Mouse (Mus musculus) midbrain, embryonic 16.5 days (tissue): ENCODE data around the gene Atp2c2. TPM values are rescaled to one million over a fixed set of nuclear protein-coding genes. Genes with fewer than 3 reads are reported as not detected.

Experiments
- ATAC-seq: fragments of 200-750 bp; cut with Nextera tagmentation; 2 replicates; pipeline ENCODE4 v1.8.0; 2017; ENCODE audit warnings: moderate TSS enrichment
- H3K27ac ChIP-seq: fragments of 300-500 bp; sonication (generic); 2 replicates; pipeline ENCODE4 v1.5.1; 2014; ENCODE audit warnings: mild to moderate bottlenecking, low read length, mixed read lengths
- H3K27me3 ChIP-seq: fragments of 300-500 bp; sonication (generic); 2 replicates; pipeline ENCODE4 v1.6.1; 2014; ENCODE audit warnings: low read depth, low read length, mixed read lengths; ENCODE audit not compliant: control insufficient read depth, insufficient read depth
- H3K36me3 ChIP-seq: fragments of 300-500 bp; sonication (generic); 2 replicates; pipeline ENCODE4 v1.6.1; 2014; ENCODE audit warnings: mild to moderate bottlenecking, low read length, moderate library complexity, mixed read lengths; ENCODE audit not compliant: control insufficient read depth, insufficient read depth
- H3K4me1 ChIP-seq: fragments of 300-500 bp; sonication (generic); 2 replicates; pipeline ENCODE4 v1.6.1; 2014; ENCODE audit warnings: mild to moderate bottlenecking, low read length, mixed read lengths; ENCODE audit not compliant: control insufficient read depth, insufficient read depth
- H3K4me2 ChIP-seq: fragments of 300-500 bp; sonication (generic); 2 replicates; pipeline ENCODE4 v1.6.1; 2014; ENCODE audit warnings: mild to moderate bottlenecking, low read length, mixed read lengths
- H3K4me3 ChIP-seq: fragments of 300-500 bp; sonication (generic); 2 replicates; pipeline ENCODE4 v1.5.1; 2014; ENCODE audit warnings: low read depth, mild to moderate bottlenecking, low read length, moderate library complexity, mixed read lengths
- H3K9ac ChIP-seq: fragments of 300-500 bp; sonication (generic); 2 replicates; pipeline ENCODE4 v1.6.1; 2014; ENCODE audit warnings: low read depth, low read length, mixed read lengths
- H3K9me3 ChIP-seq: fragments of 300-500 bp; sonication (generic); replicated peaks from 2 replicates; pipeline ENCODE4 v1.6.1; 2014; ENCODE audit warnings: mild to moderate bottlenecking, low read length, mixed read lengths; ENCODE audit not compliant: control insufficient read depth, poor library complexity, severe bottlenecking
- WGBS: fragments of 180-500 bp; shearing (Covaris S2); extraction: QIAGEN DNeasy Blood & Tissue Kit; methylation state at CpG from one replicate; pipeline ENCODE4 v1.1.7; 2014; 5-methylcytosine and 5-hydroxymethylcytosine counted together
- polyA plus RNA-seq: library from polyadenylated mRNA; unstranded; fragments of >200 nt; fragmentation: Nextera tagmentation; extraction: Ambion mirVana; gene quantifications from 2 replicates; pipeline ENCODE4 v1.2.1, GENCODE M21; 2015

Gene Atp2c2
- polyA plus RNA-seq, 1 experiment from 2014 or later, result 0.18 TPM

DNA sequence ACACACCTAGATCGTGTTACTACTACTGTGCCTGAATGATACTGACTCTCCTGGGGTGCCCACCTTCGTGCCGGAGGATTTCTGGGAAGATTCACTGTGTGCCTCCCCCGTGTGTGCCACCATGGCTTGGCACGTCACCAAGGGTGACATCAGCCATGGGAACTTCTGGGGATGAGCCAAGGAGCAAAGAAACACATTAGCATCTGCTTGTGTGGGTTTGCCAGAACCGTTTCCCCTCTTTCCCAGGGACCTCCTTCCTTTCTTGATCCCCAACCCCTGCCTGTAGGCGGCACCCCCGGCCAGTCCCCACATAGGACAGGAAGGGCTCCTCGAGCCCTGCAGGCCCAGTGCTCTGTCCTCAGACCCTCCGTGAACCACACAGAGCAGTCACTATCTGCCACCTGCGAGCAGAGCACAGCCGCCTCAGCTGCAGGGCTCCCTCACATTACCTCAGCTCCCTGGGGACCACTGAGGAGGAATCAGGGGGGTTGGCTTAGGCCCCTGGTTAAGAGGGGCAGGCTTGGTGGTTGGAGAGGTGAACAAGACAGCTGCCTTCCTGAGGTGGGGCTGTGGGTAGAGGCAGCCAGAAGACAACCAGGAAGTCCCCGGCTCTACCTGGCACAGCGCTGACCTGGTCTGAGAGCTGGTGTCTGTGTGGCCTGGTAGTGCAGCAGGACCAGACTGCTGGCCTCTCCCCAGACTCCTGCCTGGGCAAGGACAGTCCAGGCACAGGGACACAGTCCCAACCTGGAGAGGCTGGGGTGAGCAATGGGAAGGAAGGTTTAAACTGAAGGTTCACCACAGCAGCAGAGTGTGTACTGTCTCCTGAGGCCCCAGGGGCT, 106.8 kb downstream of the Atp2c2 start:
- peaks cover 22% of the 10 kb centered on the region for H3K4me1 ChIP-seq
- peak; percentile 44; the same call in 1 of the 2 replicates for ATAC-seq
- no peaks in the 10 kb centered on the region for H3K9me3 ChIP-seq
- peaks cover 5% of the 10 kb centered on the region; the same call in 1 of the 2 replicates for H3K36me3 ChIP-seq
- H3K27ac ChIP-seq, result 0 out of 2 replicates have a peak overlapping the region, but pooled peaks have one; percentile 46
- no peak overlapping the region for H3K9ac ChIP-seq
- WGBS, result 64% methylated on average over 14 of the region's 14 CpGs
- H3K4me2 ChIP-seq, result no peak overlapping the region
- no peaks in the 10 kb centered on the region for H3K27me3 ChIP-seq
- H3K4me3 ChIP-seq, result no peak overlapping the region

Other genes starting within 250 kb of the Atp2c2 start
- 0.12 TPM in 1 of 2 replicates, not detected in the other for gene Slc38a8, start 198.3 kb upstream of the Atp2c2 start, polyA plus RNA-seq
- 51.4 and 61.3 TPM in 2 replicates for gene Mbtps1, start 141.3 kb upstream of the Atp2c2 start, polyA plus RNA-seq
- gene Hsdl1, start 124.8 kb upstream of the Atp2c2 start, polyA plus RNA-seq, result 197 and 206 TPM in 2 replicates
- gene Dnaaf1, start 124.8 kb upstream of the Atp2c2 start, polyA plus RNA-seq, result 0.75 and 0.83 TPM in 2 replicates
- gene Taf1c, start 94.8 kb upstream of the Atp2c2 start, polyA plus RNA-seq, result 14.3 and 14.6 TPM in 2 replicates
- 0.10 and 0.19 TPM in 2 replicates for gene Adad2, start 87.3 kb upstream of the Atp2c2 start, polyA plus RNA-seq
- 0.26 and 1.6 TPM in 2 replicates for gene Kcng4, start 64.3 kb upstream of the Atp2c2 start, polyA plus RNA-seq
- gene Wfdc1, start 33.6 kb upstream of the Atp2c2 start, polyA plus RNA-seq, result 6.0 and 6.3 TPM in 2 replicates
- gene Tldc1, start 78.4 kb downstream of the Atp2c2 start, polyA plus RNA-seq, result 10.9 and 12.2 TPM in 2 replicates
- gene Cotl1, start 140.5 kb downstream of the Atp2c2 start, polyA plus RNA-seq, result 126 and 139 TPM in 2 replicates
- 16.6 and 18.5 TPM in 2 replicates for gene Klhl36, start 162.3 kb downstream of the Atp2c2 start, polyA plus RNA-seq
- 139 and 140 TPM in 2 replicates for gene Usp10, start 210.4 kb downstream of the Atp2c2 start, polyA plus RNA-seq
- 6.4 and 7.5 TPM in 2 replicates for gene Gm20388, start 210.8 kb downstream of the Atp2c2 start, polyA plus RNA-seq